Mouse (Mus musculus) spleen, adult 2 months (tissue): ENCODE measurements around the gene Rad17. TPM values are rescaled to one million over a fixed set of nuclear protein-coding genes. Genes with fewer than 3 reads are reported as not detected.

Source experiments
- DNase-seq, 2 experiments: peaks; one replicate each; pipeline versions ENCODE4 v3.0.0 to v3.0.0-alpha.2; 2012 to 2021; ENCODE audit warnings: low spot score in 2 of 2, low read depth in 1 of 2
- H3K27ac ChIP-seq: fragments of 200-500 bp; 2 replicates; pipeline ENCODE4 v1.5.1; 2012; ENCODE audit warnings: low read length, inconsistent platforms; ENCODE audit not compliant: insufficient read depth
- H3K27me3 ChIP-seq: fragments of 200-500 bp; 2 replicates; pipeline ENCODE4 v1.6.1; 2012; ENCODE audit warnings: mild to moderate bottlenecking, moderate library complexity, low read length, inconsistent platforms; ENCODE audit not compliant: control insufficient read depth, insufficient read depth
- H3K36me3 ChIP-seq: fragments of 200-500 bp; 2 replicates; pipeline ENCODE4 v1.6.1; 2012; ENCODE audit warnings: mild to moderate bottlenecking, low read length, inconsistent platforms; ENCODE audit not compliant: control insufficient read depth, insufficient read depth
- H3K4me1 ChIP-seq: fragments of 200-500 bp; 2 replicates; pipeline ENCODE4 v1.6.1; 2011; ENCODE audit warnings: inconsistent platforms; ENCODE audit not compliant: control insufficient read depth, insufficient read depth, insufficient read length
- H3K4me3 ChIP-seq: fragments of 200-500 bp; 2 replicates; pipeline ENCODE4 v1.5.1; 2011; ENCODE audit warnings: mild to moderate bottlenecking, inconsistent platforms; ENCODE audit not compliant: insufficient read depth, insufficient read length; ENCODE audit errors: extremely low read depth
- CTCF ChIP-seq: fragments of 200-500 bp; IDR thresholded peaks from 2 replicates; pipeline ENCODE4 v1.5.1; 2011; ENCODE audit warnings: mild to moderate bottlenecking, inconsistent platforms; ENCODE audit not compliant: insufficient read depth, insufficient read length, insufficient replicate concordance; ENCODE audit errors: extremely low read depth
- POLR2A ChIP-seq: fragments of 200-500 bp; IDR thresholded peaks from 2 replicates; pipeline ENCODE4 v1.6.1; 2011; ENCODE audit warnings: low read depth, low read length, inconsistent platforms
- WGBS: fragments of 180-500 bp; shearing (Covaris S2); methylation state at CpG from one replicate; pipeline ENCODE4 v1.1.7; 2018; 5-methylcytosine and 5-hydroxymethylcytosine counted together
- polyA plus RNA-seq: library from polyadenylated mRNA; depleted of rRNA; stranded (reverse); fragments of >200 nt; gene quantifications from 2 replicates; pipeline ENCODE4 v1.2.3, GENCODE M21; 2012; rRNA removed

Gene Rad17
- 2.7 and 2.8 TPM in 2 replicates for polyA plus RNA-seq

- Histone ChIP-seq H3K4me3 (peak within 1 kb of the TSS; percentile 88), H3K27me3 (no peaks in the 10 kb centered on the region), H3K27ac (peak within 1 kb of the TSS; percentile 97), H3K4me1 (peaks cover 10% of the 10 kb centered on the region), H3K36me3 (peaks cover 7% of the 10 kb centered on the region; the same call in 1 of the 2 replicates)
- TF ChIP-seq POLR2A (peak; percentile 45; the same call in 1 of the 2 replicates), CTCF (no peak)
- under 1% methylated on average over 73 of the region's 73 CpGs for WGBS
- peak; percentile 88 to 92 for DNase-seq
Observed at GRCm38 (mm10) chr13:100650550-100651438, at the start of gene Rad17, which contains the start of gene Ak6. Rad17 (minus strand) TSS chr13:100651051. Ak6 (plus strand) TSS chr13:100650979.

GRCm38 (mm10) chr13:100698866-100699265 is 48.0 kb upstream of the Rad17 start:
- DNase-seq, result no peak
- Histone ChIP-seq H3K4me1 (no peaks in the 10 kb centered on the region), H3K4me3 (no peak overlapping the region), H3K27ac (no peak overlapping the region), H3K36me3 (peaks cover 36% of the 10 kb centered on the region), H3K27me3 (no peaks in the 10 kb centered on the region)
- 94% methylated on average over 10 of the region's 10 CpGs for WGBS
- TF ChIP-seq CTCF (no peak), POLR2A (no peak)

GRCm38 (mm10) chr13:100697541-100697940 is 46.7 kb upstream of the Rad17 start:
- Histone ChIP-seq H3K4me3 (no peak overlapping the region), H3K27me3 (no peaks in the 10 kb centered on the region), H3K4me1 (no peaks in the 10 kb centered on the region), H3K27ac (no peak overlapping the region), H3K36me3 (peaks cover 32% of the 10 kb centered on the region)
- TF ChIP-seq POLR2A (no peak), CTCF (no peak)
- no peak for DNase-seq
- 67% methylated on average over 3 of the region's 3 CpGs for WGBS

GRCm38 (mm10) chr13:100687513-100687912 is 36.7 kb upstream of the Rad17 start:
- no peak overlapping the region for H3K27ac ChIP-seq

GRCm38 (mm10) chr13:100684355-100684754 is 33.5 kb upstream of the Rad17 start:
- no peak overlapping the region for H3K27ac ChIP-seq
- no peak overlapping the region for H3K4me3 ChIP-seq
- peaks cover 7% of the 10 kb centered on the region for H3K36me3 ChIP-seq
- no peak for DNase-seq
- H3K27me3 ChIP-seq, result no peaks in the 10 kb centered on the region
- H3K4me1 ChIP-seq, result peaks cover 2% of the 10 kb centered on the region; the same call in 1 of the 2 replicates
- TF ChIP-seq CTCF (no peak), POLR2A (no peak)
- 85% methylated on average over 2 of the region's 2 CpGs for WGBS

More at GRCm38 (mm10) chr13:100687513-100687912, 36.7 kb upstream of the Rad17 start:
- no peaks in the 10 kb centered on the region for H3K4me1 ChIP-seq
- H3K4me3 ChIP-seq, result no peak overlapping the region
- TF ChIP-seq POLR2A (no peak), CTCF (no peak)
- H3K27me3 ChIP-seq, result no peaks in the 10 kb centered on the region
- peaks cover 6% of the 10 kb centered on the region for H3K36me3 ChIP-seq
- DNase-seq, result no peak
- WGBS, result 87% methylated on average over 7 of the region's 7 CpGs

- WGBS, result 25% methylated on average over 2 of the region's 2 CpGs
- Histone ChIP-seq H3K27ac (no peak overlapping the region), H3K4me3 (no peak overlapping the region), H3K36me3 (peaks cover 9% of the 10 kb centered on the region), H3K4me1 (peaks cover 2% of the 10 kb centered on the region; the same call in 1 of the 2 replicates), H3K27me3 (no peaks in the 10 kb centered on the region)
- no peak for DNase-seq
- no peak for TF ChIP-seq POLR2A
- no peak for TF ChIP-seq CTCF
Observed at GRCm38 (mm10) chr13:100682837-100683236, 32.0 kb upstream of the Rad17 start.
